Mouse (Mus musculus): ENCODE data around the gene Crmp1.

The Crmp1 gene

GRCm38 (mm10) chr5:37296717-37297116 is 55.0 kb downstream of the Crmp1 start:
- no peak for DNase-seq (ENCODE audit: low read depth, low spot score)

GRCm38 (mm10) chr5:37298370-37298769 is 56.6 kb downstream of the Crmp1 start:
- peak; percentile 48 for DNase-seq (ENCODE audit: low read depth, low spot score)

- DNase-seq (ENCODE audit: low read depth, low spot score) = no peak
These were observed 68.3 kb downstream of the Crmp1 start for GRCm38 (mm10) chr5:37310026-37310425.

GRCm38 (mm10) chr5:37312980-37313722 is 71.4 kb downstream of the Crmp1 start:
- DNase-seq (ENCODE audit: low read depth, low spot score) = no peak

- DNase-seq (ENCODE audit: low read depth, low spot score) = no peak
These were observed 77.0 kb downstream of the Crmp1 start for GRCm38 (mm10) chr5:37318715-37319114.

- DNase-seq (ENCODE audit: low read depth, low spot score) = no peak
These were observed 78.4 kb downstream of the Crmp1 start for GRCm38 (mm10) chr5:37320174-37320573.

GRCm38 (mm10) chr5:37320761-37321160 is 79.0 kb downstream of the Crmp1 start:
- no peak for DNase-seq (ENCODE audit: low read depth, low spot score)

GRCm38 (mm10) chr5:37326675-37327074 is 84.9 kb downstream of the Crmp1 start:
- no peak for DNase-seq (ENCODE audit: low read depth, low spot score)

- no peak for DNase-seq (ENCODE audit: low read depth, low spot score)
These were observed 88.9 kb downstream of the Crmp1 start for GRCm38 (mm10) chr5:37330449-37331132.

- DNase-seq (ENCODE audit: low read depth, low spot score) = no peak
These were observed 89.4 kb downstream of the Crmp1 start for GRCm38 (mm10) chr5:37331133-37331505.

GRCm38 (mm10) chr5:37332066-37332465 is 90.3 kb downstream of the Crmp1 start:
- DNase-seq (ENCODE audit: low read depth, low spot score) = no peak

- DNase-seq (ENCODE audit: low read depth, low spot score) = no peak
These were observed 93.3 kb downstream of the Crmp1 start for GRCm38 (mm10) chr5:37335061-37335460.

GRCm38 (mm10) chr5:37336485-37337105 is 94.9 kb downstream of the Crmp1 start, which contains the start of gene Evc:
TSS of gene Evc (minus strand) at chr5:37336894.
- no peak for DNase-seq (ENCODE audit: low read depth, low spot score)

GRCm38 (mm10) chr5:37337696-37338095 is 96.0 kb downstream of the Crmp1 start:
- no peak for DNase-seq (ENCODE audit: low read depth, low spot score)

GRCm38 (mm10) chr5:37338288-37338687 is 96.5 kb downstream of the Crmp1 start, which contains the start of gene Evc2:
TSS of gene Evc2 (plus strand) at chr5:37338499.
- no peak for DNase-seq (ENCODE audit: low read depth, low spot score)
